Mouse (Mus musculus) forebrain, embryonic 11.5 days (tissue): Measurements from ENCODE around the gene Gm10663. TPM values are rescaled to one million over a fixed set of nuclear protein-coding genes. Genes with fewer than 3 reads are reported as not detected.

Experiments
- ATAC-seq: fragments of 200-750 bp; cut with Nextera tagmentation; replicated peaks from 2 replicates; pipeline ENCODE4 v1.8.0; 2017; ENCODE audit warnings: moderate TSS enrichment; ENCODE audit not compliant: low FRiP score
- DNase-seq: peaks from one replicate; pipeline ENCODE4 v3.0.0-alpha.2; 2017; ENCODE audit warnings: low spot score
- H3K27ac ChIP-seq: fragments of 300-500 bp; sonication (generic); 2 replicates; pipeline ENCODE4 v1.5.1; 2014; ENCODE audit warnings: low read depth, low read length
- H3K27me3 ChIP-seq: fragments of 300-500 bp; sonication (generic); 2 replicates; pipeline ENCODE4 v1.6.1; 2014; ENCODE audit warnings: mild to moderate bottlenecking, low read length, mixed read lengths; ENCODE audit not compliant: control insufficient read depth, insufficient read depth
- H3K36me3 ChIP-seq: fragments of 300-500 bp; sonication (generic); 2 replicates; pipeline ENCODE4 v1.6.1; 2014; ENCODE audit warnings: mild to moderate bottlenecking, low read length, moderate library complexity, mixed read lengths; ENCODE audit not compliant: control insufficient read depth, insufficient read depth
- H3K4me1 ChIP-seq: fragments of 300-500 bp; sonication (generic); replicated peaks from 2 replicates; pipeline ENCODE4 v1.6.1; 2014; ENCODE audit warnings: low read length, mixed read lengths; ENCODE audit not compliant: control insufficient read depth, insufficient read depth
- H3K4me2 ChIP-seq: fragments of 300-500 bp; sonication (generic); 2 replicates; pipeline ENCODE4 v1.6.1; 2014; ENCODE audit warnings: low read depth, mild to moderate bottlenecking, low read length, moderate library complexity, mixed read lengths; ENCODE audit not compliant: severe bottlenecking
- H3K4me3 ChIP-seq: fragments of 300-500 bp; sonication (generic); 2 replicates; pipeline ENCODE4 v1.5.1; 2014; ENCODE audit warnings: low read depth, low read length
- H3K9ac ChIP-seq: fragments of 300-500 bp; sonication (generic); 2 replicates; pipeline ENCODE4 v1.6.1; 2014; ENCODE audit warnings: low read length
- H3K9me3 ChIP-seq: fragments of 300-500 bp; sonication (generic); 2 replicates; pipeline ENCODE4 v1.6.1; 2016; ENCODE audit warnings: low read length, mixed read lengths; ENCODE audit not compliant: control insufficient read depth
- WGBS: fragments of 180-500 bp; shearing (Covaris S2); extraction: QIAGEN DNeasy Blood & Tissue Kit; methylation state at CpG from one replicate; pipeline ENCODE4 v1.1.7; 2014; 5-methylcytosine and 5-hydroxymethylcytosine counted together
- polyA plus RNA-seq: library from polyadenylated mRNA; unstranded; fragments of >200 nt; fragmentation: Nextera tagmentation; extraction: Ambion mirVana; gene quantifications from 2 replicates; pipeline ENCODE4 v1.2.1, GENCODE M21; 2014

Gm10663 gene
- not detected in 2 replicates for polyA plus RNA-seq

DNA sequence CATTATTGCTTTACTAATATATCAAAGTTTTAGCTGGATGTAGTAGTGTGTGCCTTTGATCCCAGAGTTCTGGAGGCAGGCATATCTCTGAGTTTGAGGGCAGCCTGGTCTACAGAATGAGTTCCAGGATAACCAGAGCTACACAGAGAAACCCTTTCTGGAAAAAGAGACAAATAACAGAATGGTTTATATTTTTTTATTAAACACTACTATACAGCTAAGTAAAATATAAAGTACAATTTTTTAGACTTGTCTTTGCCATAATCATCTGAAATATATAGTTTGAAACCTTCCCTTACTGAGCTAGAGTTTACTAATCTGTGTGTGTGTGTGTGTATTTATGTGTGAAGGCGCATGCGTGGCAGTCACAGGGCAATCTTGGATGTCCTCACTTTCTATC lies at the start of gene Gm10663:
Gene Gm10663, plus strand, starts transcription at position 301 of the 400 bp plus-strand sequence.
- no peak within 1 kb of the TSS for H3K9ac ChIP-seq
- H3K4me1 ChIP-seq = no peaks in the 10 kb centered on the region
- no peak within 1 kb of the TSS for H3K4me3 ChIP-seq
- ATAC-seq (no peak), DNase-seq (no peak)
- WGBS = 95% methylated on average over 2 of the region's 2 CpGs
- H3K36me3 ChIP-seq = no peaks in the 10 kb centered on the region
- no peaks in the 10 kb centered on the region for H3K27me3 ChIP-seq
- H3K27ac ChIP-seq = no peak within 1 kb of the TSS
- H3K4me2 ChIP-seq = no peak within 1 kb of the TSS
- no peaks in the 10 kb centered on the region for H3K9me3 ChIP-seq

DNA sequence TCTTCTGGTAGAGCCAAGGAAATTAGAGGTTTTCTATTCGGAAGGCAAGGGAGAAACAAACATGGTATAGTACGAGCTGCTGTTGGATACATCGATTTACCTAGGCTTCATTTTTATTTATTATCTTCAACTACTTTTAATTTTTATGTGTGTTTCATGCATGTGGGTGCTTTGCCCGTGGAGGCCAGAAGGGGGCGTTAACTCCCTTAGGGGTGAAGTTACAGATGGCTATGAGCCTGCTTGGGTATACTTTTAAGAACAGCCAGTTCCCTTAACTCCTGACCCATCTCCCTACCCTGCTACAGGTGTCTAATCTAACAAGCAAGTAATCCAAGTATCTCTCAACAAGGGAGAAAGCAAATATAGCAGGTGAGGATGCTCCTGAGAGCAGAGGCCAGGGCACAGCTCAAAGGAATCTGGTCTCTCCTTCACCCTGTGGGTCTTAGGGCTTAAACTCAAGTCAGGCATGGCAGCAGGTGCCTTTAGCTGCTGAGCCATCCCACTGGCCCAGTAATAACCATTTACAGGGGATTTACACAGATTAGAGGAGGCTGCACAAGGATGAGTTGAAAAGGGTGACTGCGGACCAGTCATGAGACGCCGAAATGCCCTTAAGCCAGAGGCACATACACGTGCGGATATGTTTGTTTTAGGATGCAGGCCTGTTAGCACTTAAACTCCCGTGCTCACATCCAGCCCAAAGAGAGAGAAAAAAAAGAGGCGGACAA lies 45.7 kb upstream of the Gm10663 start:
- Histone ChIP-seq H3K4me1 (no peaks in the 10 kb centered on the region), H3K36me3 (no peaks in the 10 kb centered on the region), H3K27me3 (no peaks in the 10 kb centered on the region), H3K9me3 (no peaks in the 10 kb centered on the region), H3K4me3 (no peak overlapping the region), H3K27ac (no peak overlapping the region), H3K9ac (no peak overlapping the region), H3K4me2 (no peak overlapping the region)
- DNase-seq (no peak), ATAC-seq (no peak)
- 71% methylated on average over 12 of the region's 12 CpGs for WGBS

DNA sequence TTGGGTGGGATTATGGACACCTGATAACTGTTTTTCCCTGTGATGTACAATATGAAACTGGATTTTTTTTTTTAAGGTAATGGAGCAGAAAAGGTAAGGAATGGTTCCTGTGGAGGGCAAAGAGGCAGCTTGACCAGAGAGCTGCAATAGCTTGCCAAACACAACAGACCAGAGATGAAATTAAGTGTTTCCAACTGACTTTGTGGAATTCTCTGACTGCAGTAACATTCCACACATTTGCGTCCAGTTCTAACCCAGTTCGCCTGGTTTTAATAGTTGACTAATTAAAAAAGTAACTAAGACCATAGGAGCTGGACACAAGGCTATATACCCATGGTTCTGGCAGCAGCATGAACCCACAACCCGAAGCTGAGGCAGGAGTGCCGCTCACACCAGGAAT lies 45.1 kb upstream of the Gm10663 start:
- Histone ChIP-seq H3K4me1 (no peaks in the 10 kb centered on the region), H3K36me3 (no peaks in the 10 kb centered on the region), H3K4me2 (no peak overlapping the region), H3K27me3 (no peaks in the 10 kb centered on the region), H3K9me3 (no peaks in the 10 kb centered on the region), H3K9ac (no peak overlapping the region), H3K4me3 (no peak overlapping the region), H3K27ac (no peak overlapping the region)
- DNase-seq (no peak), ATAC-seq (no peak)
- 79% methylated on average over 4 of the region's 4 CpGs for WGBS

DNA sequence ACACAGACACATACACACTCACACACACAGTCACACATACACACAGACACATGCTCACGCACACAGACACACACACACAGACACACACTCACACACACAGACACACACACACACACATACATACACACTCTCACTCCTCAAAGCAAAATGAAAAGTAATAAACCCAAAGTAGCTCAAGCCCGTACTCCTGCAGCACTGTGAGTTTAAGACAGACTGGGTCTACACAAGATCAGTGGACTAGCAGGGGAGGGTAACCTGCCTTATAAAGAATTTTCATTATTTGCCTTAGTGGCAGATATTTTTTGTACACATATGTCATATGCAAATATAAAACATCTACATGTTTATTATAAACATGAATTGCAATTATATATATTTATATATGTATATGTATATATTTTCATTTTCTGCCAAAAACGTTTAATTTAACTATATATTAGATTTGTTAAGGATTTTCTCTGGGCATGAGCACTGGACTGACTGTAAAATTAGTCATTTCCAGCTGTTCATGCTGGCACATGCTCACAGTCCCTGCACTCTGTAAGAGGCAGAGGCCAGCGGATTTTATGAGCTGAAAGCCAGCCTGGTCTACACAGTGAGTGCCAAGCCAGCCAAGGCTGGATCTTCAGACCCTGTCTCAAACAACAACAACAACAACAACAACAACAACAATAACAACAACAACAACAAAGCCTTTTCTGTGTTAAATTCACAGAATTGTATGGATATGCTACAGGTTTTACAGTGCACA lies 43.9 kb upstream of the Gm10663 start:
- Histone ChIP-seq H3K4me3 (no peak overlapping the region), H3K27me3 (no peaks in the 10 kb centered on the region), H3K27ac (no peak overlapping the region), H3K4me1 (0 out of 2 replicates have a peak, but pooled peaks cover 2% of the 10 kb centered on the region), H3K4me2 (no peak overlapping the region), H3K9me3 (no peaks in the 10 kb centered on the region), H3K36me3 (no peaks in the 10 kb centered on the region), H3K9ac (no peak overlapping the region)
- DNase-seq = no peak
- WGBS = 86% methylated on average over 4 of the region's 4 CpGs
- ATAC-seq = no peak

DNA sequence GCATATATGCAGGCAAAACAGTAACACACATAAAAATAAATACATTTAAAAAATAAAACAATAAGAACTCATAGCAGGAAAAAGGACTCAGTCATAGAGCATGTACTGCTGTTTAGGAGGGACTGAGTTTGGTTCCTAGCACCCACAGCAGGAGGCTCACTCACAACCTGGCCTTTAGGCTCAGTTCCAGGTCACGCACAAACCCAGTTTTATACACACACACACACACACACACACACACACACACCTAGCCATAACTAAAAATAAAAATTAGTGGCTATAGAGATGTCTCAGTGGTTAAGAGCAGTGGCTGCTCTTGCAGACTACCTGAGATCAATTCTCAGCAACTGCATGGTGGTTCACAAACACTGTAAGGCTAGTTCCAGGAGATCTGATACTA lies 42.7 kb upstream of the Gm10663 start:
- 85% methylated on average over 1 of the region's 1 CpGs for WGBS
- Histone ChIP-seq H3K4me2 (no peak overlapping the region), H3K27me3 (no peaks in the 10 kb centered on the region), H3K9me3 (no peaks in the 10 kb centered on the region), H3K9ac (no peak overlapping the region), H3K4me1 (0 out of 2 replicates have a peak, but pooled peaks cover 2% of the 10 kb centered on the region), H3K4me3 (no peak overlapping the region), H3K27ac (no peak overlapping the region), H3K36me3 (no peaks in the 10 kb centered on the region)
- DNase-seq = no peak
- no peak for ATAC-seq

DNA sequence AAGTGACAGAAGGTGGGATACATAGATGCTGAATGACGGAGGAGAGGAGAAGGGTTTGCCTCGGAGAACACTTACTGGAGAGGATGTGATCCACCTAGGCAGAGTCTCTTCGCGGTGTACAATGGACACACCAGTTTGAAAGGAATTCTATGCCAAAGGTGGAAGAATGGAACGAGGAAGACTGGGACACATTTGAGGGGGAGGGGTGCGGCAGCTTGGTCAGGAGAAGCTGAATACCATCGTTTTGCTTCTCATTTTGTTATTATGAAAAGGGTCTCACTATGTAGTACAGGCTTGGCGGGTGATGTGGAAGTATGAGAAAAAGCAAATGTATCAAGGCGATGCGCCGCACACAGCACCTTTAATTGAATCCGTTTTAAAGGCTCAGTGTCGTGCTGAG lies 41.8 kb upstream of the Gm10663 start:
- ATAC-seq = no peak
- 81% methylated on average over 13 of the region's 13 CpGs for WGBS
- H3K4me1 ChIP-seq = 0 out of 2 replicates have a peak, but pooled peaks cover 2% of the 10 kb centered on the region

DNA sequence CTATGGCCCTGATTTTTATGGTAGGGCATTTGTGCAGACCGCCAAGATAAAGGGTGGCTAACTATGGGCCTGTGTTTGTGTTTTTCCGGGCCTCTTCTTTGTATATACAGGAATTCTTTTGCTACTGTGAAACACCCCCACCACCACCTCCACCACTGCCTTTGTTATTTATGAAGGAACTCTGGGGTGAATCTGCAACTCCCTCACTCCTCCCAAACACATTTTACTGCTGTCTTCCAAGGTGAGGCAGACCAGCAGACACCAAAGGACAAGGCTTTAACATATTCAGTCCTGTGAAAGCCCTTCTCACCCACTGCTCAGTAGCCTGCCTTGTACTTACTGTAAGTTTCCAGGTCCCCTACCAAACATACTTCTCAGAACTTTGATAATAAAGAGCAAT lies 40.7 kb upstream of the Gm10663 start:
- H3K4me2 ChIP-seq = no peak overlapping the region
- DNase-seq (no peak), ATAC-seq (no peak)
- H3K4me1 ChIP-seq = 0 out of 2 replicates have a peak, but pooled peaks cover 2% of the 10 kb centered on the region
- no peaks in the 10 kb centered on the region for H3K27me3 ChIP-seq
- no peak overlapping the region for H3K4me3 ChIP-seq
- no peaks in the 10 kb centered on the region for H3K36me3 ChIP-seq
- no peak overlapping the region for H3K9ac ChIP-seq
- H3K27ac ChIP-seq = no peak overlapping the region; the same call in 1 of the 2 replicates
- 35% methylated on average over 2 of the region's 2 CpGs for WGBS
- H3K9me3 ChIP-seq = no peaks in the 10 kb centered on the region

More for the DNA sequence above, 41.8 kb upstream of the Gm10663 start:
- no peak overlapping the region for H3K9ac ChIP-seq
- H3K27ac ChIP-seq = no peak overlapping the region
- no peaks in the 10 kb centered on the region for H3K36me3 ChIP-seq
- H3K4me3 ChIP-seq = no peak overlapping the region
- H3K9me3 ChIP-seq = no peaks in the 10 kb centered on the region
- H3K27me3 ChIP-seq = no peaks in the 10 kb centered on the region
- no peak for DNase-seq
- H3K4me2 ChIP-seq = no peak overlapping the region

DNA sequence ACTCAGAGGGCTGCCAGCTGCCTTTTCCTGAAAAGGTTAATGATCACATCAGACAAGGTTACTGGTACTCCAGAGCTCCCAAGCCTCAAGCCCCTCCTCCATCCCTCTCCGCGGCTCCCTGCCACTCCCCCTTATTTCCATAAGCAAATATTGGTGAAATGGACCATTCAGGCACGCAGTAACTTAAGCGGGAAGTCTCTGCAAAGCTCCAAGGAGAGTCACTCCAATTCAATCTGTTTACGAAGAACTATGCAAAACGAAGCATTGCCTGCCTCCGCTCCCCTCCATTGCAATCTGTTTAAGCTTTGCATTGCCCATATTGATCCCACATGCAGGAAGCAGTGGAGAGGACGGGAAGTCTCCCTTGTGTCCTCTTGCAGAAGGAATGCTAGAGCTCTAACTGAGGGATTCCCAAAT lies 37.7 kb upstream of the Gm10663 start, which contains the start of gene Apela:
Gene Apela, minus strand, starts transcription at position 220 of the 417 bp plus-strand sequence.
- H3K9me3 ChIP-seq = no peaks in the 10 kb centered on the region
- no peak within 1 kb of the TSS for H3K27ac ChIP-seq
- 0 out of 2 replicates have a peak, but pooled peaks cover 2% of the 10 kb centered on the region for H3K4me1 ChIP-seq
- H3K36me3 ChIP-seq = no peaks in the 10 kb centered on the region
- ATAC-seq = peak; percentile 81
- no peak within 1 kb of the TSS for H3K9ac ChIP-seq
- peak within 1 kb of the TSS; percentile 16 for H3K4me3 ChIP-seq
- DNase-seq = peak; percentile 66
- no peaks in the 10 kb centered on the region for H3K27me3 ChIP-seq
- whole genome bisulfite sequencing = 3% methylated on average over 8 of the region's 8 CpGs
- peak within 1 kb of the TSS; percentile 51 for H3K4me2 ChIP-seq
